Mouse (Mus musculus) CD4-positive, CD25-positive, alpha-beta regulatory T cell, adult 4 months (primary cell): ENCODE results near the gene I0C0044D17Rik. TPM values are rescaled to one million over a fixed set of nuclear protein-coding genes. Genes with fewer than 3 reads are reported as not detected.

Experiments used
- ATAC-seq: one replicate; pipeline ENCODE4 v1.8.0; 2017
- polyA plus RNA-seq, 2 experiments: library from polyadenylated mRNA; unstranded; fragments of 100-300 nt; shearing (Covaris generic); gene quantifications; one replicate each; pipeline ENCODE4 v1.2.1; 2017

Gene I0C0044D17Rik
- polyA plus RNA-seq, 2 experiments from 2014 or later, result not detected

- ATAC-seq, result no peak
Observed at GRCm38 (mm10) chr4:98826701-98827100, 3.1 kb upstream of the I0C0044D17Rik start.

DNA sequence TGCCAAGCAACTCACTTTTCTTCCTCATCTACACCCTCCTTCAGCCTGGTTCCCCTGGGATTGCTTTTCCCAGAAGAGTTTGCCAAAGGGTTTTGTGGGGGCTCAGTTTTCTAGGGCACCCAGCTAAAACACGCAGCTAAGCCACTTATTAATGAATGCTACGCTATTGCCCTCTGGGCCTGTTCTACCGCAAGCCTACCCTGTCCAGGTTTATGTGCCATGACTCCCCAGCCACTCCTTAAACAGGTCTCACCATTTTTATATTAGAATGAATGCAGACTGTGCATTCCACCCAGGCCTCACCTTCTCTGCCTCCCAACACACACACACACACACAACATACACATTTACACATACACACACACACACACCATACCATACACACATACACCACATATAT, 593 bp downstream of the I0C0044D17Rik start:
- no peak for ATAC-seq

GRCm38 (mm10) chr4:98822478-98822877, 1.2 kb downstream of the I0C0044D17Rik start:
- no peak for ATAC-seq

- no peak for ATAC-seq
Observed at GRCm38 (mm10) chr4:98819216-98819755, 4.4 kb downstream of the I0C0044D17Rik start.

GRCm38 (mm10) chr4:98817184-98817911, 6.3 kb downstream of the I0C0044D17Rik start, which contains the start of gene Kank4:
Gene Kank4 (minus strand): TSS chr4:98817537.
- ATAC-seq, result no peak

- ATAC-seq, result no peak
Observed at GRCm38 (mm10) chr4:98816807-98817183, 6.8 kb downstream of the I0C0044D17Rik start.

- ATAC-seq, result no peak
Observed at GRCm38 (mm10) chr4:98806306-98806705, 17.3 kb downstream of the I0C0044D17Rik start.

DNA sequence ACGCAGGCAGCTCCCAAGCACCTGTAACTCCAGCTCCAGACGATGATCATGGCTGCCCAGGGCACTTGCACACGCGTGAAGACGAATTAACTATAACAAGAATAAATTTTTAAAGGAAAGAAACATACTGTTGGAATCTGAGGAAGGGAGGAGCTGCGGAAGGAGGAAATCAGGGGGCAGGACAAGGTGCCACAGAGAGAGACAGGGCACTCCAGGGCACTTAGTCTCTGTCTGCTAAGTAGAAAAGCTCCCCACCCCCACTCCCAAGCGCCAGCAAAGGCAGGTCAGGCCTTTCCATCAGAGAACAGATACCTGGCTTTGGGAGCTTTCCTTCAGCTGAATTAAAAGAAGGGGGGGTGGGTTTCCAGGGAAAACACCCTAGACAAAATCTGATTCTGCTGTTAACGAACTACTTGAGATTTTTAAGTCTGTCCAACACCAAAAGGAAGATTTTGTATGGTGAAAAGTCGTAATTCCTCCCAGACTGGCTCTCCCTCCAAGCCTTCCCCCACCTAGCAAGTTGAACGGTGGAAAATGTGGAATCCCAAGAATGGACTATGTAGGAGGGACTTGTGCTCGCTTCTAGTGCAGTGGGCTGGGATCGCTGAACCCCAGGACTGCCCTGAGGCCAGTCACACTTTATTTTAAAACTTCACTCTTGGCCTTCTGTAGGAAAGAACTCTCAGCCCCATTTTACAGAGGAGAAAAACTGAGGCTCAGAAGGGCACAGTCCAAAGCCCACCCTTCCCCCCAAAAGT, 18.2 kb downstream of the I0C0044D17Rik start:
- ATAC-seq, result no peak

DNA sequence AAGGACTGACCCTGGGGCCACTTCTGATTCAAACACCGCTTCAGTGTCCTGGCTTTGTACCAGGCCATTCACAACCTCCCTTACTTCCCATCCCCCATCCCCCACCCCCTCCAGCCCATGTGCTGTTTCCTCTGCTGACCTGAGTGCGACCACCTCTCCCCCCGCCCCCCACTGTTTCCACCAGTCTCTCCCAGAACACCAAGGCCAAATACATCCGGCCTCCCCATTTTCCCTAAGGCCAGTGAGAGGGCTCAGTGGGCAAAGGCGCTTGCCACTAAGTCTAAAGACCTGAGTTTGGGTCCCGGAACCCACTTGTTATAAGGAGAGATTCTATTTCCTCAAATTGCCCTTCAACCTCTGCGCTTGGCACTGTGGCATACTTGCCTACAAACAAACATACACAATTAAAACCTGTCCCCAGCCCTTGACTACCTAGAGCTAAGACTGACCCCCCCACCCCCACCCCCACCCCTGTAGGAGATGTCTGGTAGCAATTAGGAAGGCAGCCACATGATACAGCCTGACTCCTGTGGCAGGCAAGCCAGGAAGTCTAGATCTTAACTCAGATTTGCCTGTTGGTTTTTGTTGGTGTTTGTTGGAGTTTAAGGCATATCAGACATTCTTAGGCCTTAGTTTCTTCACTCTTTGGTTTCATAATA, 19.0 kb downstream of the I0C0044D17Rik start:
- ATAC-seq, result no peak

DNA sequence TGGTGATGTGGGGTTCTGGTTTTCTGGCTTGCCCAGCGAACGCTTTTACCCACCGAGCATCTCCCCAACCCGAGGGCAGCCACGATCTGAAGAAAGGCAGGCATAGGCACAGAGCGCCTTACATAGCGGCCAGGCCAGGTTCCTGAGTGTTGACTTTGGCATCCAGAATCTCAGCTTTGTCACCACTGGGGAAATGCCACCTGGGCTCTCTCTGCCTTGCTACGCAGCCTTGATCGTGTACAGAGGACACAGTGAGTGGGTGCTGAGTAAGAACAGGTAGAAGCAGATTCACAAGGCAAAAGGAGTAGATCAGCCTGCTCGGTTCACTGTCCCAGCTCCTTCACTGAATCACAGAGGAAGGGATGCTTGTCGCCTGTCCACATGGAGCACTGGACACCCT, 21.9 kb downstream of the I0C0044D17Rik start:
- ATAC-seq, result no peak

GRCm38 (mm10) chr4:98800824-98801223, 22.8 kb downstream of the I0C0044D17Rik start:
- ATAC-seq, result no peak

DNA sequence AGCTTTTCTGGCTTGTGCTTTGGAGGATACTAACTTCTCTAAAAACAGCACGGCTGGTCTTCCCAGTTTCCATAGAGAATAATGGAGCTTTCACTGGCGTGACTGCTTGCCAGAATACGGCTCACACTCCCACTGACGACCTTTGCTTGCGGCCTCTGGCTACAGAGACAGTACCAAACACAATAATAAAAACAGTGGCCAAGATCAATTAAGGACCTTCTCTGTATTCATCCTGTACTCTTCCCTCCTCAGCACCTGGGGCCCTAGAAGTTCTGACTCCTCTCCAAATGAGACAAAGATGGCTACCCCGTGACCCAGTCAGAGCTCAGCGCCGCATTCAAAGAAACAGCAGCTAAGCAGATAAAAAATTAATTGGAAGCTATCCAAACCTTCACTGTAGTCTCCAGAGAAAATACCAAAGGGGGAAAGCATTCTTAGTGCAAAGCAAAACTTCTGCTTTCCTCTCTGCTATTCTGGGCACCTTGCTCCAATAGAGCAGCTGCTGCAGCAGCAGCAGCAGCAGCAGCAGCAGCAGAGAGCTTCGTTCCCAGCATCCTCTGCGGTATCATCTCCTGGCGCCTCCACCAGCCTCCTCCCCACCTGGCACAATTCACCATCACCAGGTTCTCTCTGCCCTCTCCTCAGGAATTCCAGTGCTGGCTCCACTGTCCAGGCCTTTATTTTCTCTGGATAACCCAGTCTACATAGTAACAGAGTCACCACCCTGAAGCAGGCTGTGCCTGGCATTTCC, 26.9 kb downstream of the I0C0044D17Rik start:
- no peak for ATAC-seq

DNA sequence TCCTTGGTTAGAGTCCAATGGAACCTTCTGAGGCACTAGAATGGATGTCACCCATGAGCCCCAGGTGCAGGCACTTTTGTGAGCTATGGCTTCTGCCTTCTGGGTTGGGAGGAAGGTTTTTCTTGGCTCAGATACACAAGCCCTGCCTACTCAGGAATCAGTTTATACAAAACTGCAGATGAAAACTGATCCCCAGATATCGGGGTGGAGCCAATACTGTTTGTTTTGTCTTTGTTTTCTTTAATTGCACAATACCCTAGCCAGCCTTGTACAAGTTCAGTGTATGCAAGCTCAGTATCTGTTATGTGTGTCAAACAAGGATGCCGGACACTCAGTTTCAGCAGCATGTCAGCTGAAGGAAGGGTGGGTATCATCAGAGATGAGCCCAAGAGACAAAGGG, 28.4 kb downstream of the I0C0044D17Rik start:
- ATAC-seq, result no peak

DNA sequence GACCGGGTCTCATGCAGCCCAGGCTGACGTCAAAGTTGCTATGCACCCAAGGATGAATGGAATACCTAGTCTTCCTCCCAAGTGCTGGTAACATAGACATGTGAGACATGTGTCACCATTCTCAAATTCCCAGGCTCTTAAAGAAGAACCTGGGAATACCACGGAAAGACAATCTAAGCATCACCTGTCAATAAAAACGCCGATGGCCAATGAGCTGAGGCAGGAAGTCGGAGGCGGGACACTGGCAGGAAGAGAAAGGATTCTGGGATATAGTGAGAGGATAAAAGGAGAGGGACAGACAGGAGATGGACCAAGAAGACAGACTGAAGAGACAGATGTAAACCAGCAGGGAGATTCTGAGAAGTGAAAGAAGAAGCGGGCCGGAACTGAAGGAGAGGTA, 30.2 kb downstream of the I0C0044D17Rik start:
- ATAC-seq, result no peak

DNA sequence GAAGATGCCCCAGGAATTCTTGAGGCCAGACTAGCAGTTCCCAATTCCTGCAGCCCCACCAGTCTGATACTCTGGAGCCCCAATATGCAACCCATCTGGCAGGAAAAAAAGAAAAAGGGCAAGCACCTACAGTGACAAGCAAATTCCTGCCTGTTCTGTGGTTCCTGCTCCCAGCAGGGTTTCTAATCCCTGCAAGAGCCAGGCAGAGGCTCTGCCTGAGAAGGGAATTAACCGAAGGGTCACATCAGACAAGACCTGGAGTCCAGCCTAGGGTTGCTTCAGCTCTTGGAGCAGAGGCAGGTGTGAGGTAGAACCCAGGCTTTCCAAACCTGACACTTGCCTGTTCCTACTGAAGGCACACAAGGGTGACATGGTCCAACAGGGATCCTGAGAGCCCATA, 32.9 kb downstream of the I0C0044D17Rik start:
- ATAC-seq, result no peak

DNA sequence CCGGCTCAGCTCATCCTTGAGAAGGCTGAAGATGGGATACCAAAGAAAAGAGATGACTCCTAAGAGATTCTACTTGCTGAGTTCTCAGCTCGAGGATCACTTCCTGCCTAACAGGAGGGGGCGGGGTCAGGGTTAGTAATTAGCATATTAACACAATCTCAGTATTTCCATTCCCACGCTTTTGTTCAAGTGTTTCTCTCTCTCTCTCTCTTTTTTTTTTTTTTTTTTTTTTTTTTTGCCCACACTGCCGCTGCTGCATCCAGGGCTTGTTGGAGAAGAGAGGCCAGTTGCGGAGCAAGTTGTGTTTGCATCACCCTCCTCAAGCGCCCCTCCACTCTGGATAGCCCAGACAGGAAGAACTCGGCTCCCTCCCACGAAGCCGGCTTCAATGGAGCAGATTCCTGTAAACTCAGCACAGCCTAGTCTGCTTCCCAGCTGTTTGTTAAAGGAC, 33.8 kb downstream of the I0C0044D17Rik start:
- peak; percentile 57 for ATAC-seq

DNA sequence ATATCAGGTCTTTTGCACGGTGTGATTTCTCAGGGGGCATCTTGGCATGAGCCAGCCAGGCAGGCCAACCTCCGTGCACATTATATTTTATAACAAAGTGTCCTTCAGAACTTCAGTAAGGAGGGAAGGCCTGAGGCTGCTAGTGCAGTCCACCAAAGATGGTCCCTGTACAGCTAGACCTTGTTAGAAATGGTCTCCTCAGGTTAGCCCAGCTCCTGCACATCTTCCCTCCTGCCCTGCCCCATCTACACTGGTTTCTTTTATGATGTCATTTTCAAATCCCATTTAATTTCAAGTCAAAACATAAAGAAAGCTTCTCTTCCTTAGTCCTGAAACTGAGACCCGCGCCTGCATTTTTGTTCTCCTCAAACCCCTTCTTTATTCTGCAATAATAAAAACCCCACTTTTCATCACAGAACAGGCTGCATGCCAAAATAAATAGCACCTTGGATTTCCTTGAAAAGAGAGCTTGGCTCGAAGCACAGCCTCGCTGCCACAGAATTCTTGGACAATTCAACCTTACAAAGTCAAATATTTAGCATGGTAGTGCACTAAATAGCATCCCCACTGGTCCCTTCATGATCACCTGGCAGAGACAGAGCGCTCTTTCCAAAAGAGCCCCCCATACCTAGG, 34.4 kb downstream of the I0C0044D17Rik start:
- ATAC-seq, result no peak

GRCm38 (mm10) chr4:98786281-98786680, 37.4 kb downstream of the I0C0044D17Rik start:
- no peak for ATAC-seq

- ATAC-seq, result no peak
Observed at GRCm38 (mm10) chr4:98785851-98786250, 37.8 kb downstream of the I0C0044D17Rik start.

- no peak for ATAC-seq
Observed at GRCm38 (mm10) chr4:98778219-98778618, 45.4 kb downstream of the I0C0044D17Rik start.

GRCm38 (mm10) chr4:98777464-98777863, 46.2 kb downstream of the I0C0044D17Rik start:
- ATAC-seq, result no peak
